Mouse (Mus musculus) thymus, adult 2 months (tissue): Measurements from ENCODE around the gene Sec14l1. TPM values are rescaled to one million over a fixed set of nuclear protein-coding genes. Genes with fewer than 3 reads are reported as not detected.
"Not testable (repeated sequence)": the region's sequence is repeated elsewhere in the genome, so short reads cannot be mapped to it uniquely, and the experiment has no call there.

ENCODE experiments used
- DNase-seq: peaks from one replicate; pipeline ENCODE4 v3.0.0; 2021
- H3K27ac ChIP-seq: fragments of 200-500 bp; 2 replicates; pipeline ENCODE4 v1.5.1; 2012; ENCODE audit warnings: low read length, control low read depth; ENCODE audit not compliant: control insufficient read depth, insufficient read depth
- H3K27me3 ChIP-seq: fragments of 200-500 bp; 2 replicates; pipeline ENCODE4 v1.6.1; 2012; ENCODE audit warnings: mild to moderate bottlenecking, low read length, moderate library complexity, mixed read lengths; ENCODE audit not compliant: control insufficient read depth, insufficient read depth
- H3K36me3 ChIP-seq: fragments of 200-500 bp; 2 replicates; pipeline ENCODE4 v1.6.1; 2012; ENCODE audit warnings: mild to moderate bottlenecking, low read length, moderate library complexity; ENCODE audit not compliant: control insufficient read depth, insufficient read depth
- H3K4me1 ChIP-seq: fragments of 200-500 bp; replicated peaks from 2 replicates; pipeline ENCODE4 v1.6.1; 2012; ENCODE audit warnings: low read length; ENCODE audit not compliant: control insufficient read depth, insufficient read depth
- H3K4me3 ChIP-seq: fragments of 200-500 bp; 2 replicates; pipeline ENCODE4 v1.5.1; 2012; ENCODE audit warnings: mild to moderate bottlenecking, low read length, control low read depth, moderate library complexity; ENCODE audit not compliant: control insufficient read depth, insufficient read depth
- CTCF ChIP-seq: fragments of 200-500 bp; IDR thresholded peaks from 2 replicates; pipeline ENCODE4 v1.5.1; 2012; ENCODE audit warnings: mild to moderate bottlenecking, control low read depth, low read length, moderate library complexity, borderline replicate concordance; ENCODE audit not compliant: control insufficient read depth, poor library complexity, insufficient read depth; ENCODE audit errors: extremely low read depth
- POLR2A ChIP-seq: fragments of 200-500 bp; IDR thresholded peaks from 2 replicates; pipeline ENCODE4 v1.6.1; 2012; ENCODE audit warnings: mild to moderate bottlenecking, low read length, control low read depth, moderate library complexity; ENCODE audit not compliant: control insufficient read depth, poor library complexity, insufficient read depth; ENCODE audit errors: extremely low read depth
- WGBS: fragments of 180-500 bp; shearing (Covaris S2); methylation state at CpG from one replicate; pipeline ENCODE4 v1.1.7; 2018; 5-methylcytosine and 5-hydroxymethylcytosine counted together
- polyA plus RNA-seq: library from polyadenylated mRNA; depleted of rRNA; stranded (reverse); fragments of >200 nt; gene quantifications from 2 replicates; pipeline ENCODE4 v1.2.3, GENCODE M21; 2012

The Sec14l1 gene
- polyA plus RNA-seq, 1 experiment = 84.8 TPM

DNA sequence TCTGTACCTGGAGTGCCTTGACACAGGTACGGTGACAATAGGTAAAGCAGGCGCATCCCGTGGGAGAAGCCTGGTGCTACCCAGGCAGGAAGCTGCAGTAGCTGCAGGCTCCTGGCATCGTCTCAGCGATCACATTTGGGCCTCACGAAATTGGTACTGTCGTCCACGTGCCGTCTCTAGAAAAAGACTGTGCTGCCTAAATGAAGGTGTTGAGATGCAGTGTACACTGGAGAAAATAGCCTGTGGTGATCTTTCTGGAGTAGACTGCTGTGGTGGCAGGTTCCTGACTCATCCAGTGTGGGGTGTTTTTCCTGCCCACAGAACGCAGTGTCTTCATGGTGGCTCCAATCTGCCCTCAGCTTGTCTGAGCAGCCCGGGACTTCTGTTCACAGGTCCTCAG lies 34.8 kb upstream of the Sec14l1 start:
- H3K4me1 ChIP-seq = peaks cover 19% of the 10 kb centered on the region
- H3K4me3 ChIP-seq = no peak overlapping the region
- DNase-seq = no peak

DNA sequence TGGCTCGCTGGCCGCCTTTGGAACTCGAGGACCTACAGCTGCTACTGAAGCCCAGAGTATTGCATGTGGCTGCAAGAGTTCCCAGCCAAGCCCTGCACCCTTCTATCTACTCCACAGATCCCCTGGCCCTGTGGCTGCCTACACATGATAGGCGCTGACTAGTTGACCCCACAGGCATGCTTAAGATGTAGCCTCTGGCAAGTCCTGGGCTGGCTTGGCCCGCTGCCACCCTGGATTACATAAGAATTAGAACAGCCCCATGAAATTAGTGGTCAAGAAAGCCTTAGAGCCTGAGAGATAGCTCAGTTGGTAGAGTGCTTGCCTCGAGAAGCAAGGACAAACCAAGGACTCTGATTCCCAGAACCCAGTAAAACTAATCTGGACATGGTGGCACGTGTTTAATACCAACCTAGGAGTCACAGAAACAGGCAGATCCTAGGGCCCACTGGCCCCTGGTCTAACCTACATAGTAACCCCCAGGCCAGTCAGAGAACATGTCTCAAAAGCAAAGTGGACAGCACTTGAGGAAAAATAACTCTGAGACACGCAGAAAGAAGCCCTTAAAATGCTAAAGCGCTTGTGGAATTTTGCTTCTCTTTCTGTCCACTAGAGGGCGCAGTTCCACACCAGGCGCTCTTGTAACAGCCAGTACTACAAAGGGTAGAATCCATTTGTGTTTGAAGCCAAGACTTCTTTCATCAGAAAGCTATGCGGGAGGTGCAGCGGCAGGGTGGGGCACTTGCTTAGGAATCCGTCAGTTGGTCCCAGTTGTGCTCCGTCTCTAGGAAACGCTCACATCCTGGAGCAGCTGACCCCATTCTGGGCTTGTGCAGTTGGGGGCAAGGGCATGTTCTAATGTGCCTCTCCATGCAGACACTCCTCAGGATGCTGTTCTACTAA lies 33.6 kb upstream of the Sec14l1 start:
- 51% methylated on average over 16 of the region's 16 CpGs for WGBS
- TF ChIP-seq POLR2A = no peak
- TF ChIP-seq CTCF = peak; percentile 36; the same call in 1 of the 2 replicates
- Histone ChIP-seq H3K4me1 (peaks cover 13% of the 10 kb centered on the region), H3K4me3 (no peak overlapping the region), H3K27me3 (no peaks in the 10 kb centered on the region), H3K36me3 (no peaks in the 10 kb centered on the region), H3K27ac (no peak overlapping the region)
- DNase-seq = peak; percentile 55

More for the DNA sequence above, 34.8 kb upstream of the Sec14l1 start:
- Histone ChIP-seq H3K27me3 (no peaks in the 10 kb centered on the region), H3K36me3 (no peaks in the 10 kb centered on the region), H3K27ac (no peak overlapping the region)
- TF ChIP-seq CTCF (no peak), POLR2A (no peak)
- WGBS = 92% methylated on average over 11 of the region's 11 CpGs

DNA sequence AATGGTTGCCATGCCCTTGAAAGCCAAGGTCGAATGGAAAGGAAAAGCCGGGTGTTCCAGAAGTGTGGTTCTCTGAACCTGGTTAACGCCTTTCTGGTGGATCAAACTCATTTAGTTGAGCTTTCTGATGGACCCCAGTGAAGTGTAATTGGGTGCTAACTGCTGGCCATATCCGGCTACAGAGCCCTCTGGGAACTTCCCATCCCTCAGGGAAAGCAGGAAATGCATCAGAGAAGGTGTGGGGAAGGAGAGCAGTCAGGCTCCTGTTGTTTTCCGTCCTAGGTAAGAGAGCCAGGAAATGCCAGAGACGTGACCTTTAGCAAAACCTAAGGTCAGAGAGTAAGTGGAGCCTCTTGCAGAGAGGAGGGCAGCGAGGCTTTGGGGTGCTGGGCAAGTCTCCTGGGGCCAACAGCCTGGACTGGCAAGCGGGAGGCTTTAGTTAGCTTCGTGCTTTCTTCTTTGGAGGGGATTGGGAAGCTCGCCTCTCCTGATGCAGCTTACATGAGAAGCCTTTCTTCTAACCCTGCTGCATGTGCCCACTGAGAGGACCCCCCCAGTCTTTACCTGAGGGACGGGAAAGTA lies 32.5 kb upstream of the Sec14l1 start:
- H3K4me3 ChIP-seq = no peak overlapping the region
- H3K36me3 ChIP-seq = no peaks in the 10 kb centered on the region
- no peak for DNase-seq
- WGBS = 94% methylated on average over 11 of the region's 11 CpGs
- TF ChIP-seq CTCF (no peak), POLR2A (no peak)
- H3K27me3 ChIP-seq = no peaks in the 10 kb centered on the region
- H3K4me1 ChIP-seq = peaks cover 10% of the 10 kb centered on the region
- H3K27ac ChIP-seq = no peak overlapping the region

DNA sequence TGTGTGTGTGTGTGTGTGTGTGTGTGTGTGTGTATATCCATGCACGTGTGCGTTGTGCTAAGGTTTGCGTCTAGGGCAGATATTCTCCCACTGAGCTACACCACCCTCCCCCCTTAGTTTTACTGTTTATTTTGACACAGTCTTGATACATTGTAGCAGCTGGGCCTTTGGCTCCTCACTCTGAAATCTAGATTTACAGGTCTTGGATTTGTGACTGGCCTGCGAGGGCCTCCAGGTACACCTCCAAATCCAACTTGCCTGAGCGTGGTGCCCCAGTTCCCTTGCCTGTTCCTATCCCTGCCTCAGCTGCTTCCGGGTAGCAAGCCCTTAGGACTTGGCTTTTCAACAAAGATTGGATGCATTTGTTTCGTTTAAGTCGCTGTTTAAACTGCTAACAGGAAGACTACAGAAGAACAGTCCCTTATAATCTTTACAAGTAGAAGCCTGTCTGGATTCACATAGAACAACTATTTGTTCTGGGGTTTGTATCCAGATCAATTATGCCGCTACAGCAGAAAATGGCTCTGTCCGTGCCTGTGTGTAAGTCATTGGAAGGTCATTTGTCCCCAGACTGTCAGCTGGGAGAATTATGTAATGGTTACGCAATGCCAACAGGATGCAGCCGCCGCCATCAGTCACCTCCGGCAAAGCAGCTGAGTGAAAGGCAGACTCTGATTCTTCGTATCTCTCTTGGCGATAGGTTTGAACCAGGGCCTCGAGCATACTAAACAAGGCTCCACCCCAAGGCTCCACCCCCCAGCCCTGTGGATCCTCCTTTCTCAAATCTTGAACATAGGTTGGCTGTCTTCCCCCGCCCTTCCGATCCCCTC lies 31.7 kb upstream of the Sec14l1 start:
- 90% methylated on average over 19 of the region's 19 CpGs for WGBS

DNA sequence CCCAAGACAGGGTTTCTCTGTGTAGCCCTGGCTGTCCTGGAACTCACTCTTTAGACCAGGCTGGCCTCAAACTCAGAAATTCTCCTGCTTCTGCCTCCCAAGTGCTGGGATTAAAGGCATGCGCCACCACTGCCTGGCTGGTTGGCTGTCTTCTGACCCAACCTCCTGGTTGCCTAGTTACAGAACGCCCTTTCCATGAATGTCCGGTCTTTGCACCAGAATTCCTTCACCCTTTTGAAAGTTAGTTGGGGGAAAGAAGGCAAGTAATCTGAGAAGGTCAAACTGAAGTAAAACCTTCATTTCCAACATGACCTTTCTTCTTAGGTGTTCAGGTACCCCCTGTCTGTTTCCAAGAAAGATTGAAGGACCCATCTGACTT lies 31.1 kb upstream of the Sec14l1 start:
- H3K4me3 ChIP-seq, H3K36me3 ChIP-seq, DNase-seq, H3K27me3 ChIP-seq, H3K4me1 ChIP-seq, H3K27ac ChIP-seq: not testable (repeated sequence)
- WGBS = over 99% methylated on average over 3 of the region's 3 CpGs

More for the DNA sequence above, 31.7 kb upstream of the Sec14l1 start:
- peaks cover 3% of the 10 kb centered on the region for H3K4me1 ChIP-seq
- DNase-seq = no peak
- no peaks in the 10 kb centered on the region for H3K36me3 ChIP-seq
- H3K27me3 ChIP-seq = no peaks in the 10 kb centered on the region
- H3K27ac ChIP-seq = no peak overlapping the region
- TF ChIP-seq CTCF (no peak), POLR2A (no peak)
- H3K4me3 ChIP-seq = no peak overlapping the region

DNA sequence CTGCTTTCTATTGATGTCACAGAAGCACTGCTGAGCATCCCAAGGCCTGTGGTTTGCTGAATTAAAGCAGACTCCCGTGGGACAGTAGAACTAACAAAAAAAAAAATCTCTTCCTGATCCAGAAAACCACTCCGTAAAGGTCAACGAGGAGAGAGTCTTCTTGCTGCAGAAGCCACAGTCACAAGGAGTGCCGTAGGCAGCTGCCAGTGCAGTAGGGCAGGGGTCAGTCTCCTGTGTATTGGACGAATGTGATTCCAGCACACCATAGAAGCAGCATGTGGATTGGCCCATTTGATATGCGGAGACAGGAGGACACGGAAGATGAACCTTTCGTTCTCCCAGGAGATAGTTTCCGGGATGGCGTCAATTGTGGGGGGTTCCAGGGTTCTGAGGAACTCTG lies 28.8 kb upstream of the Sec14l1 start:
- no peak for TF ChIP-seq POLR2A
- TF ChIP-seq CTCF = no peak
- Histone ChIP-seq H3K27me3 (no peaks in the 10 kb centered on the region), H3K4me3 (no peak overlapping the region), H3K27ac (no peak overlapping the region), H3K36me3 (no peaks in the 10 kb centered on the region), H3K4me1 (peaks cover 6% of the 10 kb centered on the region)
- WGBS = 95% methylated on average over 10 of the region's 10 CpGs
- DNase-seq = no peak
